Mouse (Mus musculus) lung, embryonic 14.5 days (tissue): ENCODE measurements around the gene Rdx. TPM values are rescaled to one million over a fixed set of nuclear protein-coding genes. Genes with fewer than 3 reads are reported as not detected.

ENCODE experiments used
- ATAC-seq: fragments of 200-750 bp; cut with Nextera tagmentation; 2 replicates; pipeline ENCODE4 v1.8.0; 2017; ENCODE audit warnings: mild to moderate bottlenecking, moderate TSS enrichment, moderate library complexity; ENCODE audit not compliant: insufficient read depth
- DNase-seq: peaks from one replicate; pipeline ENCODE4 v3.0.0-alpha.2; 2015
- H3K27ac ChIP-seq: fragments of 300-500 bp; sonication (generic); 2 replicates; pipeline ENCODE4 v1.5.1; 2014; ENCODE audit warnings: low read depth, mild to moderate bottlenecking, moderate library complexity
- H3K27me3 ChIP-seq: fragments of 300-500 bp; sonication (generic); 2 replicates; pipeline ENCODE4 v1.6.1; 2014; ENCODE audit warnings: low read length, control low read depth; ENCODE audit not compliant: insufficient read depth
- H3K36me3 ChIP-seq: fragments of 300-500 bp; sonication (generic); 2 replicates; pipeline ENCODE4 v1.6.1; 2014; ENCODE audit warnings: control low read depth; ENCODE audit not compliant: insufficient read depth
- H3K4me1 ChIP-seq: fragments of 300-500 bp; sonication (generic); 2 replicates; pipeline ENCODE4 v1.6.1; 2014; ENCODE audit warnings: antibody characterized with exemption, control low read depth; ENCODE audit not compliant: insufficient read depth
- H3K4me2 ChIP-seq: fragments of 300-500 bp; sonication (generic); 2 replicates; pipeline ENCODE4 v1.6.1; 2014; ENCODE audit warnings: mild to moderate bottlenecking
- H3K4me3 ChIP-seq: fragments of 300-500 bp; sonication (generic); 2 replicates; pipeline ENCODE4 v1.5.1; 2014; ENCODE audit warnings: low read depth, low read length
- H3K9ac ChIP-seq: fragments of 300-500 bp; sonication (generic); 2 replicates; pipeline ENCODE4 v1.6.1; 2014
- H3K9me3 ChIP-seq: fragments of 300-500 bp; sonication (generic); 2 replicates; pipeline ENCODE4 v1.6.1; 2016; ENCODE audit warnings: low read depth, low read length, control low read depth
- CTCF ChIP-seq: IDR thresholded peaks from 2 replicates; pipeline ENCODE4 v1.5.1; 2016; ENCODE audit warnings: antibody characterized with exemption, low read depth
- WGBS: fragments of 180-500 bp; shearing (Covaris S2); extraction: QIAGEN DNeasy Blood & Tissue Kit; methylation state at CpG from one replicate; pipeline ENCODE4 v1.1.7; 2014; 5-methylcytosine and 5-hydroxymethylcytosine counted together
- polyA plus RNA-seq: library from polyadenylated mRNA; unstranded; fragments of >200 nt; fragmentation: Nextera tagmentation; extraction: Ambion mirVana; gene quantifications from 2 replicates; pipeline ENCODE4 v1.2.1, GENCODE M21; 2014

Rdx gene
- 168 and 174 TPM in 2 replicates for polyA plus RNA-seq

DNA sequence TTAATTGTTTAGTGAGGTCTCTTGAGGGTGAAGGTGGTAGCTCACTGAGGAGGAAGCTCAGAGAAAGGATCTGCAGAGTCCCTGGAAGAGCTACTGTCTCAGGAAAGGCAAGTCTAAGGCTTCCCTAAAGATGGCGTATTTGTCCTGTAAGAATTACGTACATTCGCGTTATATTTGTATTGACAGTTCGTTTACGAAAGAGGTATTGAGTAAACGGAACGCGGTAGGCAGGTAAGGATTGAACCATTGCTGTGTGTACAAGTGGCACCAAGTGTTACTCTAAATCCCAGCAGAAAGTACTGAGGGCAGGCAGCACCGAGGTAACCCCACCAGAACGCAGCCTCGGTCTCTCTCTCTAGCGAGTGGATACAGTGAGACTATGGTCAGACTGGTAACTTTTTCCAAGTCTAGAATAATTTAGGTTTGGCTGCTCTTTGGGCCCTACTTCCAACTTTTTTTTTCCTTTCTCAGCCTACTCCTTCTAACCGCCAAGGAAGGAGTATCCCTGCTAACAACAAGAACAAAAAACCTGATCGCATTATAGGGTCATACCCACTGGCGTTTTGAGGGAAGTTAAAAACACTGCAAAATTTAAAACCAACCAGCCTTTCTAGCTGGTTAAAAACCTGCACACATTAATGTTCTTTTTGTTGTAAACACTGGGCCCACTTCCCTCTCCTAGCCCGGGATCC lies at the start of gene Rdx:
Gene Rdx, plus strand, starts transcription at position 45 of the 692 bp plus-strand sequence.
- DNase-seq = peak; percentile 63
- Histone ChIP-seq H3K4me3 (peak within 1 kb of the TSS; percentile 96), H3K36me3 (no peaks in the 10 kb centered on the region), H3K4me1 (peaks cover 11% of the 10 kb centered on the region), H3K27me3 (no peaks in the 10 kb centered on the region), H3K9ac (peak within 1 kb of the TSS; percentile 95), H3K4me2 (peak within 1 kb of the TSS; percentile 81), H3K9me3 (no peaks in the 10 kb centered on the region), H3K27ac (peak within 1 kb of the TSS; percentile 100)
- peak; percentile 17; the same call in 1 of the 2 replicates for TF ChIP-seq CTCF
- peak; percentile 42; the same call in 1 of the 2 replicates for ATAC-seq
- WGBS = 2% methylated on average over 17 of the region's 17 CpGs

DNA sequence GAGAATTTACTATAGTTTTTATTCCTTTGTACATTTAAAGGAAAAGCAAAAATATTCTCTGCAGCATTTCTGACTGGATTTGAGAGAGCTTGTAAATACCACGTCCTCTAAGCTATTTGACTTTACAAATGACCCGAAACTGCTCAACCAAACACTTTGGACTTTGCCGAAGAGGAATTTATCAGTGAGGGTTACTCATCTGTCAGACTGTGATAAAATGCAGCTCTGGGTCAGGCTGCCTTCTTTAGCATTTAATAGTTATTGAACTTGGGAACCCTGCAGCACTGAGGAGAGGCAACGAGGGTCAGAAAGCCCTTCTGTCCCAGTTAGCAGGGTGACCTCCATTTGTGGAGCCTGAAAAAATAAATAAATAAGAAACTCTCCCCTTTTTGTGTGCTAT lies 43.5 kb upstream of the Rdx start:
- Histone ChIP-seq H3K4me1 (no peaks in the 10 kb centered on the region), H3K9ac (no peak overlapping the region), H3K4me3 (no peak overlapping the region), H3K9me3 (no peaks in the 10 kb centered on the region), H3K4me2 (no peak overlapping the region), H3K36me3 (no peaks in the 10 kb centered on the region), H3K27ac (no peak overlapping the region), H3K27me3 (no peaks in the 10 kb centered on the region)
- WGBS = 28% methylated on average over 4 of the region's 4 CpGs
- no peak for TF ChIP-seq CTCF
- DNase-seq (no peak), ATAC-seq (no peak)

DNA sequence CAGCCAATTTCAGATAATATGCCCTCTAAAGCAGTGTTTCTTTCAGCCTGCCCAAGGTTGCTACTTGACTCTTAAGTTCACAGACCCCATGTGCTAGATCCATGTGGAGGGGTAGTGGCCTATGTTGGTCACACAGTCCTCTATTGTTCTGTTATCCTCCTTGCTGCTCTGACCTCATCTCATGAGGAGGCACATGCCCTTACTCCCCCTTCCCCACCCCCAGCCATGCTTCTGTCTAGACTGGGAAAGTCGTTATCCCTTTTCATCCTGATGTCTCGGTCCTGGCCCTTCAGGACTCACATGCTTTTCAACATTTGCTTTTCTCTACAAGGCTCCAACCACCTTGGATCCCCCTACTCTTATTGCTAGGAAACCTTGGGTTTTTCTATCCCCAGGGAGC lies 39.6 kb upstream of the Rdx start:
- H3K4me2 ChIP-seq = no peak overlapping the region
- no peaks in the 10 kb centered on the region for H3K9me3 ChIP-seq
- WGBS = 29% methylated on average over 2 of the region's 2 CpGs
- DNase-seq (no peak), ATAC-seq (no peak)
- H3K36me3 ChIP-seq = no peaks in the 10 kb centered on the region
- TF ChIP-seq CTCF = no peak
- H3K9ac ChIP-seq = no peak overlapping the region
- no peak overlapping the region for H3K27ac ChIP-seq
- no peak overlapping the region for H3K4me3 ChIP-seq
- no peaks in the 10 kb centered on the region for H3K4me1 ChIP-seq
- H3K27me3 ChIP-seq = no peaks in the 10 kb centered on the region

DNA sequence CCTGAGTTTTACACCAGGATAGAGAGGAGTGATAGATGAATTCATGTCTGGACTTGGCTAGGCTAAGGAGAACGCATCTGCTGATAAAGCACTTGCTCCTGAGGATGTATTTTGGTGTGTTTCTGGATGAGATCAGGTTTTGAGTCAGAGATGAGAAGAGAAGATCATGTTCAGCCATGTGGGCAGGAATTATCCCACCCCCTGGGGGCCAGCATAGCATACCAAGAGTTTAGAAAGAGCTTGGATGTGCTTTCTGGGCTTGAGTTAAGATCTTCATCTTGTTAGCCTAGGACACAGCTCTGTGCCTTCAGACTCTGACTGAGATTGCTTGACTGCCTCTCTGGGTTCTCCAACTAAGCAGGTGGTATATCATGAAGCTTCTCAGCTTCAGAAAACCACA lies 38.5 kb upstream of the Rdx start:
- TF ChIP-seq CTCF = no peak
- Histone ChIP-seq H3K4me2 (no peak overlapping the region), H3K36me3 (no peaks in the 10 kb centered on the region), H3K9ac (no peak overlapping the region), H3K9me3 (no peaks in the 10 kb centered on the region), H3K4me1 (no peaks in the 10 kb centered on the region), H3K27ac (no peak overlapping the region), H3K27me3 (no peaks in the 10 kb centered on the region), H3K4me3 (no peak overlapping the region)
- DNase-seq (no peak), ATAC-seq (no peak)
- 67% methylated on average over 1 of the region's 1 CpGs for WGBS

DNA sequence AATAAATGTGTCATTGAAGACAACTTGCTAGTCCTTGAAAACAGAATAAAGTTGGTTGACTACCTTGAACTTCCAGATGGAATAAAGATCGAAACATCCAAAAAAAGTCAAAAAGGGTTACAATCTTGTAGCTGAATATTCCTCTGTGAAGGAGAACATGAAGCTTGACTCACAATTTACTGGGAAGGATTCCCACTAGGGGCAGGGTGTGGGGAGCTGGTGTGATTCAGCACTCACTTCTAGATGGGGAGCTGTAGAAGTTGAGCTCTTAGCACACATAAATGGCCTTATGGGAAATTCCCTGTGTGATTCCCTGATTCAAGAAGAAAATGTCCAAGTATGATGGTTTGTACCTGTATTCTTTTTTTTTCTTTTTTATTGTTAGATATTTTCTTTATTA lies 34.7 kb upstream of the Rdx start:
- no peaks in the 10 kb centered on the region for H3K27me3 ChIP-seq
- no peak overlapping the region for H3K9ac ChIP-seq
- no peak overlapping the region for H3K4me2 ChIP-seq
- H3K9me3 ChIP-seq = no peaks in the 10 kb centered on the region
- 86% methylated on average over 1 of the region's 1 CpGs for WGBS
- DNase-seq = no peak
- ATAC-seq = no peak
- H3K36me3 ChIP-seq = no peaks in the 10 kb centered on the region
- H3K4me1 ChIP-seq = no peaks in the 10 kb centered on the region
- no peak for TF ChIP-seq CTCF
- H3K4me3 ChIP-seq = no peak overlapping the region
- no peak overlapping the region for H3K27ac ChIP-seq

DNA sequence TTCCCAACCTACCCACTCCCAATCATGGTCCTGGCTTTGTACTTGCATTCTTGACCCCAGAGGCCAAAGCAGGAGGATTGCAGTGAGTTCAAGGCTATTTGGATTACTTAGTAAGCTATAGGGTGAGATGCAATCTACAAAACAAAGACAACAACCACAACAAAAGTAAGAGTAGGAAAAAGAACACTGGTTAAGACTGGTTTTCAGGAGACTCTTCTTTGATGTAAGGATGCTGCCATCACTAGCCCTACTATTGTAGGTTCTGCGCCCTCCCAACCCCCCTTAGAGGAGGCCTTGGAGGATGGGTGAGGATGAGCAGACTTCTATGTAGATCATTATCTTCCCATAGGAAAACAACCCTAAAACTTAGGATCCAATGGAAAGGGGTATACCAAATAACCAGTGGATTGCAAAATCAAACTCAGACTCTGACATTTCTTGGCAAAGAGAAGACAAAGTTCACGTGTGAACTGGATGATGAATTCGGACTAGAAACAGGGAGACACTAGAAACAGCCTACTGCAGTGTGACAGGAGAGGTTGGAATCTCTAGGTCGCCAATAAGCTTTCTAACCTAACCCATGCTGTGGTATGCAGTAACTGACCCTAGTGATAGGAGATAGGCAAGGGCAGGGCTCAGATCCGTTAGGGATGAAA lies 34.1 kb upstream of the Rdx start:
- 66% methylated on average over 5 of the region's 5 CpGs for WGBS
- no peaks in the 10 kb centered on the region for H3K27me3 ChIP-seq
- H3K36me3 ChIP-seq = no peaks in the 10 kb centered on the region
- no peaks in the 10 kb centered on the region for H3K9me3 ChIP-seq
- no peak for TF ChIP-seq CTCF
- DNase-seq = no peak
- H3K4me1 ChIP-seq = no peaks in the 10 kb centered on the region
- no peak overlapping the region for H3K9ac ChIP-seq
- ATAC-seq = no peak
- no peak overlapping the region for H3K4me2 ChIP-seq
- H3K27ac ChIP-seq = no peak overlapping the region
- no peak overlapping the region for H3K4me3 ChIP-seq

DNA sequence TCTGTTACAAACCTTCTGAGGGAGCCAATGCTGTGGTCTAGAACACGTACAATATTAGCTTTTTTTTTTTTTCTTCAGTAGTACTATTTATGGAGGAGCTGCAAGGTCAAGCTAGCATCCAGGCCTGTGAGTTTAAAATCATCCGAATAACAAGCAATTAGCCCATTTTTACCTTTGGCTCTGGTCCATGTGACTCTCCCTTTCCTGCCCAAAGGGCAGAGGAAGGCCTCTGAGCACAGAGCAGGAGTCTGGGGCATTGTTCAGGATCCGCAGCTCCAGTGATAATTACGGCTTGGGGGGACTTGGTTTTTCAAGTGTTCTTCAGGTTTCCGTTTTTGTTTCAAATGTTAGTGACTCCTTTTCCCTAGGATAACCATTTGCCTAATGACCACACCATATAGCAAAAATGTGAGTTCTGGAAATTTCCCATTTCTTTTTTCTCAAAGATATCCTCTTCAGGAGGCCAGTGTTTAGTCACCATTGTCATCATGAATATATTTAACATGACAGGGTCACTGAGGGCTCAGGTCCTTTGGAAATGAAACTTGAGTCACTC lies 33.0 kb upstream of the Rdx start:
- Histone ChIP-seq H3K27ac (no peak overlapping the region), H3K9me3 (no peaks in the 10 kb centered on the region), H3K4me2 (no peak overlapping the region), H3K4me1 (no peaks in the 10 kb centered on the region), H3K9ac (no peak overlapping the region), H3K27me3 (no peaks in the 10 kb centered on the region), H3K4me3 (no peak overlapping the region), H3K36me3 (no peaks in the 10 kb centered on the region)
- 68% methylated on average over 5 of the region's 5 CpGs for WGBS
- no peak for TF ChIP-seq CTCF
- DNase-seq (peak; percentile 37), ATAC-seq (no peak)
